Mouse (Mus musculus) spleen, postnatal 36 days (tissue): ENCODE data around the gene Prmt1.
A peak's percentile ranks its signal among the peaks of the same experiment; 100 is the strongest.

Source experiments
- DNase-seq, 2 experiments: peaks; one replicate each; pipeline ENCODE4 v3.0.0; 2022; ENCODE audit warnings: low spot score in 2 of 2, mixed read lengths in 1 of 2

Gene Prmt1

DNA sequence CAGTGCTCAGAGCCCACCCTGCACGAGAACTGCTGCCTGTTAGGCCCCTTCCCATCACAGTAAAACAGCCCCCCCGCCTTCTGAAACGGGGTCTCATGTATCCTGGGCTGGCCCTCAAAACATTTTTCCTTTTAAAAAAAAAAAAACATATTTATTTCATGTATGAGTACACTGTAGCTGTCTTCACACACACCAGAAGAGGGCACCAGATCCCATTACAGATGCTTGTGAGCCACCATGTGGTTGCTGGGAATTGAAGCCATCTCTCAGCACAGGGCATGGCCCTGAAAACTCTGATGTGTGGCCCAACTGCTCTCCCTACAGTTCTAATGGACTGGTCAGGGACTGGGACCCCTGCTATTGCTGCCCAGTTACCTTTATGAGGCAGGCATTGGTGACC is 8.1 kb downstream of the Prmt1 start:
- DNase-seq, result no peak

DNA sequence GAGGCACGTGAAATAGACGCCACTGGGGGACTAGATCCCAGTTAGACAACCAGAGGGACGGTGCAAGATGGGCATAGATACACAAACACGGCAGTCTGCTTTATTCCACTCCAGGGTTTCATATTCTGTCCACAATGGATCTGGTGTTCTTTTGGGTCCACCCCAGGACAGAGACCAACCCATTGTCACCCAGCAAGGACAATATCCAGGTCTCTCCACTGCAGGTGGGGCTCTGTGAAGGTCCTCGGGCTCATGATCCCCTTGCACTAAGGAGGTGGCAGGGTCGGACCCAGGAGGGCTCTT is 11.3 kb downstream of the Prmt1 start:
- DNase-seq, result no peak

DNA sequence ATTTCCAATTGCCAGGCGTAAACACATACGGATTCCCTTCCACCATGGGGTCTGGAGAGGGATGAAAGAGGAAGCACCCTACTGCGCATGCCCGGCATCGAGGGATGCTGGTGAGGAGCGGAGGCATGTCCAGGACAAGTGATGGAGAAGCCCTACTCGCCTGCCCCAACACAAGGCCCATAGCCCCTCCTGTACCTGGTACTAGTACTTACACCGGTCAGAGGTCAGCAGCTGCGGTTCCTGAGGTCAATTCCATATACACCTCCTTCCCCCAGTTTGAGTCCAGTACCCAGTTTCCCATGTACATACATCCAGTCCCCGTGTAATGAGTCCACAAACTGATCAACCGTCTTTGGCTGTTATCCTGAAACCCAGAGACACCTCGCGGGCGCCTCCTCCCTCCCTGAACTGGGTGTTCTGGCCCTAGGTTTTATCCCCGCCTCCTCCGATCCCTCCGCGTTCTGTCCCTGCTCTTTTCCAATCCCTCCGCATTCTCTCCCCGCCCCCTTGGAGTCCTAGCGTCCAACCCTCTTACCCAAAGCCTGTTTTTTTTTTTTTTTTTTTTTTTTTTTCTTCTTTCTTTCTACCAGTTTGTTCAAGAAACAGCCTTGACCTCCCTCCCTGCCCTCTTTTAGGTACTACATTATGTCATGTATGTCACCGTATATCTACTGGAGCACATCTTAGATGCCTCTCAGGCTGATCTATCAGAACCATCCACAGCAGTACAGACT is 11.8 kb downstream of the Prmt1 start, which contains the start of gene Cpt1c:
TSS of gene Cpt1c (minus strand) at position 469 of the 734 bp plus-strand sequence.
- peak; percentile 43 to 54 for DNase-seq

DNA sequence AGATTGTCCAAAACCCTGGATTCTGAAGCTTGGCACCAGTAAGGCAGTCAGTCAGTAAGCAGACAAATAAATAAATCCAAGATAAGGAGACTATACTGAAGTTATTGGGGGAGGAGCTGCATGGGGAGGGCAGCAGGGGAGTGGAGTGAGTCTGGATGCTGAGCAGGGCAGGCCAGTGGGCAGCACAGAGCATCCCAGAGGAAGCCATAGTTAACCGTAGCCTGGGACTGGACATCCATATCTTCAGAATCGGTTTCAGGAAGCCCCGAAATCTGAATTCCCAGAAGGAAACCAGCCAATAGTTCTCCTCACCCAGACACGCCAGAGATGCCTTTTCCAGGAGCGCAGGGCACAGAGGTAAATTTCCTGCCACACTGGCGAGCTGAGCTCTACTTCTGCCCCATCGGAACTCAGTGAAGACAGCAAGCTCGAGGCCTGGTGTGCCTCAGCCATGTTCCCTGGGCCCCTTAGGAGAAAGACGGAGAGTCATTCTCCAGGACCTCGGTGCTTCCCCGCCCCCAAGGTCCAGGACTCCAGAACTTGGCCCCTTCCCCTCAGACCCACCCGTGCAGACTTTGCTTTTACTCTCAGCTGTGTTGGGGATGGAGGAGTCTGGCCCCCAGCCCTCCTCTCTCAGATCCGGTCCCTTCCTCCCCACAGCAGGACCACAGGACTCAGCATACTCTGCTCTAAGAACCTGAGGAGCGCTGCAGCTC is 12.8 kb downstream of the Prmt1 start:
- no peak for DNase-seq

DNA sequence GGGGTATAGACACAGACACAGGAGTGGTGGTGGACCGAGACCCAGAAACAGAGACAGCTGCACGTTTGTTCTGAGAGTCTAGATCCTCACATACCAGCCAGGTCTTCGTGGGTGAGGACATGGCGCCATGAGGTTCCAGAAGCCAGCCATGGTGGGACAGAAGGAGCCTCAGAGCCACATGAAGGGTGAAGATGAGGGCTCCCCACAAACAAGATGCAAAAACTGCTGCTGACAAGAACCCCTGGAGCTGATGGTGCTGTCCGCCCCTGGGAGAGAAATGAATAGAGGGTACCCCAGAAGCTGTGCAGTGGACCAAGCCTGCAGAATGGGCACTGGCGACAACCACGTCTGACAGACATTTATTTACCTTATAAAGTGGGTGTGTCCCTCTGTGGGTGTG is 15.2 kb downstream of the Prmt1 start:
- DNase-seq, result no peak

DNA sequence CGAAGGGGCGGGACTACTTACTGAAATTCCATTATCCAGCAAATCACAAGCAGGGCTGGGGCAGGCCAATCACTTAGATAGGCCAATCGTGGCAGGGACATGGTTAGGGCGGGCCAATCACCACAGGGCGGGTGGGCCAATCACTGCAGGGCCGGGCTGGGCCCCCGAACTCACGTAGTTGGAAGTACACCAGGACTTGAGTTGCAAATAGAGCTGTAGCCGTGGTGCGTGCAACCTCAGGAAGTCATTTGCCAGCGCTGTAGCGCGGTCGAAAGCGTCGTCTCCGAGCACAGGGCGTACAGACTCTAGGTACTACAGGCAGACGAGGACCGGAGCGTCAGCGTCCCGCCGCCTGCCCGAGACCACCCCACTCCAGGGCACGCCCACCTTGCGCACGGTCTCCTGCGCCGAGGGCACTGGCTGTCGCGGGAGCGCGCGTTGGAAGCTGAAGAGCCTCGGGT is 16.1 kb downstream of the Prmt1 start:
- DNase-seq, result peak; percentile 74

DNA sequence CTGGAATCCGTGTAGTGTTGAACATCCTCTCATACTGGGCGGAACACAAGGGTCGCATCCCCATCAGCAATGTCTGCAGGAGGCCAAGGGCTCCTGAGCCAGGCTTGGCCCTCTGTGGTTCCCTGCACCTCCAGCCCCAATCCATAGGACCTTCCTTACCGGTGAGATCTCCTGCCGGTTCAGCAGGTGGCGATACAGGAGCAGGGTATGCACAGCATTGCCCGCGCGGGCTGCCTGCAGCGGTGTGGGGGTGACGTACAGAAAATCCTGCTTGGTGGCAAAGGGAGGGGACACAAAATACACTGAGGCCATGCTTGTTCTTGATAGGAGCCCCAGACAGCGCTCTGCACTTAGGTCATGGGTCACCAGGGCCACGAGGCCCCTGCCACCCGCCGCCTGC is 19.7 kb downstream of the Prmt1 start:
- no peak for DNase-seq

DNA sequence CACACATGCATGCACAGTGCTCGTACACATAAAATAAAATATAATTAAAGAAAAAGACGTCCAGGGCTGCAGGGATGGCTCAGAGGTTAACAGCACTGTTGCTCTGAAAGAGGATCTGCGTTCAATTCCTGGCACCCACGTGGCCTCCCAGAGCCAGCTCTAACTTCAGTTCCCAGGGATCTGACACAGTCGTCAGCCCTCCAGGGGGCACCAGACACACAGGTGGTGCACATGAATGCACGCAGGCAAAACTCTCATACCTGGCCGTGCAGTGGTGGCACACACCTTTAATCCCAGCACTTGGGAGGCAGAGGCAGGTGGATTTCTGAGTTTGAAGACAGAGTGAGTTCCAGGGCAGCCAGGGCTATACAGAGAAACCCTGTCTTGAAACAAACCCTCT is 20.4 kb downstream of the Prmt1 start:
- DNase-seq, result no peak

DNA sequence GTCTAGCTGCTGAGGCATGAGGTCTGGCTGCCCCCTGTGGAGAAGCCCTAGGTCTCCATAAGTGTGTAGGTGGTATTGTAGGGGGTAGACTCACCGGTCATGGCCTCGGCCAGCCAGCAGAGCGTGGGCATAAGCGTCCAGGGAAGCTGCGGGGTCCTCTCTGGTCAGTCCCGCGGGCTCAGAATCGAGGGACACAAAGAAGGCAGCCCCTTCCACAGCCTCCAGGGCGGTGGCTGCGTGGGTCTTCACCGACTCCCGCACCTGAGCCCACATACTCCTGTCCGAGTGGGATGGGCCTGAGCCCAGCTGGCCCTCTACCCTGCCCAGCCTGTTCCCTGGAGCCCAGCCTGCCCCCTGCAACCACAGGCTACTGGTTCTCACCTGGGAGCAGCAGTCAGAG is 21.4 kb downstream of the Prmt1 start:
- DNase-seq, result no peak

DNA sequence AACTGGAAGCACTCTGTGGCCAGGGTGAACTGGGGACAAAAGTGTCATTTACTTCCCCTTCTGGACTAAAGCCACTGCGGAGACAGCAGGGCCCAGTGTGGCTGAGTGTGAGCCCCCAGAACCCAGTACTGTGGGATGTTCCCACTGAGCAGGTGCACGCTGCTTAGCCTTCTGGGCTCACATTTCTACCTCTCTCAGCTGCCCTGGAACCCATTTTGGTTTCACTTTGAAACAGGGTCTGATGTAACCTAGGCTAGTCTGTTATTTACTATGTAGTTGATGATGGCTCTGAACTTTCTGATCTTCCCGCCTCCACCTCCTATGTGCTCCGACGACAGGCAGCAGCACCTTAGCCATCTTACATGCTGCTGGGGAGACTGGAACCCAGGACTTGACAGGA is 23.5 kb downstream of the Prmt1 start:
- no peak for DNase-seq

DNA sequence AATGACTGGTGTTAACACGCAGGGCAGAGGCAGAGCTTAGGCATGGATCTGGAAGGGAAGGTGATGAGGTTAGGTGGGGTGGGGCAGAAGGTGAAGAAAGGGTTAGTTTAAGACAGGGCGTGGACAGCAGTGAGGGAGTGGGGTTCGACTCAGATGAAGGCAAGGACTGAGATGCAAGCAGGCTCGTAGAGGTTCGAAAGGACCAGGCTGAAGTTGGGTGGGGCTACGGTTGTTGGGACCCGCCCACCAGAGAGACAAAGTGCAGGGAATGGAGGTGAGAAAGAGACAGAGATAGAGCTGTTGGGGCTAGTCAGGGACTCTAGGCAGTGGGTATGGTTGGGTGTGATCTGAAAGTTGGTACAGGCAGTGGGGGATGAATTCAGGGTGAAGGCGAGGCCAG is 24.0 kb downstream of the Prmt1 start:
- DNase-seq, result no peak

DNA sequence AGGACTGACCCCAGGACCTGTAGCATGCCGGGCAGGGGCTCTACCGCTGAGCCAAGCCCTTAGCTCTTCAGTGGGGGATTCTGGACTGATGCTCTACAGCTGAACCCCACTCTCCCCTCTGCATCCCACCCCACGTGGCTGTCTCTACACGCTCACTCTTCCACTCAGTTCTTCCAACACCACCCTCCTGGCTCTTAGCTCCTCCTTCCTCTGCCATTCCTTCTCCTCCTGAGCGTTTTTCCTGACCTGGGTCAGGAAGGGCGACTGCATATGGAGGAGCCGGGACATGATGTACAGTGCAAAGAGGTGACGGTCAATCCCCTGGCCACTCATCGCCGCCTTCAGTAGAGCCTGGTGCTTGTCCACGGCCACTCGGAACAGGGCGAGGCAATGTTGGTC is 25.9 kb downstream of the Prmt1 start:
- no peak for DNase-seq

DNA sequence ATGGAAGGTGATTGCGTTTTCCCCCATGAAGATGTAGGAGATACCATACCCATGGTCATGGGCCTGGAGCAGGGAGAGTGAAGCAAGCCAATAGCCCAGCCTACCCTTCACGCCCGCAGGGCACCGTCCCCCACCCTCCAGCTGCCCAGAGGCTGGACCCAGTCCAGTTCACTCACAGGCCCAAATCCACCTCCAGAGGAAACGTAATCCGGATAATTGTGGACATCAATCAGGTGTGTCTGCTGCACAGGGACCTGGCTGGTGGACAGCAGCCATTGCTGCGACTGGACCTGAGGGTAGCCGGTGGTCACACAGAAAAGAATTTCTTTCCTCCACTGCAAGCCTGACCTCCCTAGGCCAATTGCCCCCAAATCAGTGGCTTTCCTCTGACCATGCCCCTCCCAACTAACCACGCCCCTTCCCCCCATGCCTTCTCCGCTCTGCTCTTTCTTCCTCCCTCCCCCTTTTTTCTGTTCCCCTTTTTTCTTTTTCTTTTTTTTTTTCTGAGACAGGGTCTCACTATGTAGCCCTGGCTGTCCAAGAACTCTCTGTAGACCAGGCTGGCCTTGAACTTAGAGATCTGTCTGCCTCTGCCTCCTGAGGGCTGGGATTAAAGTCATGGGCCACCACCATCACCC is 26.4 kb downstream of the Prmt1 start:
- peak; percentile 74 to 75 for DNase-seq

DNA sequence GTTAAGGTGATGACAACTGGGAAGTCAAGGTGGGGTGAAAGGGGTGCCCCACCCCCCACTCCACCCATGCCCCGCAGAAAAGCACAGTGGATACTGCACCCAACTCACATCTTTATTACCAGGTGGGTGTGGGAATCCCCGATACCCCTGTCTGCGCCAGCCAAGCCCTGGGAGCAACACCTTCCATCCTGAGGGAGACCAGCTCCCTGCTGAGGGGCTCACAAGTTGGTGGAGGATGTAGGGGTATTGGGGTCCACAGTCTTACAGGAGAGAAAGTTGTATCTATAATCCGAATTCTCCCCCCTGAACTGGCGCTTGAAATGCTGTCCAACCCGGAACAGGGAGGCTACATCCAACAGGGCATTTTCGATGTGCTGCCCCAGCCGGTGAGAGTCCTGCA is 27.1 kb downstream of the Prmt1 start:
- DNase-seq, result no peak

DNA sequence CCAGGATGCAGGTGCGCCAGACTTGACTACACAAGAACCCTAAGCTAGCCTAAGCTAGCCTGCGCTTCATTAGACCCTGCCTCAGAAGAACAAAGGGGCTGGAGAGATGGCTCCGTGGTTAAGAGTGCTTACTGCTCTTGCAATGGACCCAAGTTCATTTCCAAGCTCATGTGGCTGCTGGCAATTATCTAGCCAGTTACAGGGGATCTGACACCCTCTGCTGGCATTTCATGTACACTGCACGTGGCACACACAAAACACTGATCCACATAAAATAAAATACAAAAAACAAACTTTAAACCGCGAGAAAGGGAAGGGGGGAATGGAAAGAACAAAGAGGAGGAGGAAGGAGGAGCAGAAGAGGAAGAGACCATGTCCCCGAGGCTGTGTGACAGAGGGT is 28.2 kb downstream of the Prmt1 start:
- DNase-seq, result no peak

DNA sequence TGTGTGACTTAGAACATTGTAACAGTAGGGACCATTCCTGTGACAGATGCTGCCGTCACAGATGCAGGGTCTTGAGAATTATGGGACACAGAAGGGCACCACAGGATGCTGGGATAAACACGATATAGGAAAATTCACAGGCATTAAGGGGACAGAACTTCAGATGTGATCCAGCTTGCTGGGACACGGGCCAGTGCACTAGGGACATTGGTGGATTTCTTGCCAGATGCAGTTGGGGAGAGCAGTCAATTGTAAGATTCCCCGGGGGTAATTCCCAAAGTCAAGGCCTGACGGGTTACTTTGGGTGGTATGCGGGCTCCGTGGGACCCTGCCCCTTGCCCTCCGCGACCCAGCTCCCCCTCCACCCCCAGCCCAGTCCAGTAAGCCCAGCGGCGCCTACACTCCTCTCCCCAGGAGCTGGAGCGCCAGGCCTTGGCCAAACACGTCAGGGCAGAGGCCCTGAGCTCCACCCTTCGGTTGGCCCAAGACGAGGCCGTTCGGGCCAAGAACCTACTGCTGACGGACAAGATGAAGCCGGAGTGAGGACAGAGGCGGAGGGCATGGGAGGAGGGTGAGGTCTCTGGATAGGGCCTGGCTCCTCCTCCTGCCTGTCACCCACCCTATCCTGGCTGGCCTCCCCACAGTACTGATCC is 29.1 kb downstream of the Prmt1 start:
- no peak for DNase-seq

DNA sequence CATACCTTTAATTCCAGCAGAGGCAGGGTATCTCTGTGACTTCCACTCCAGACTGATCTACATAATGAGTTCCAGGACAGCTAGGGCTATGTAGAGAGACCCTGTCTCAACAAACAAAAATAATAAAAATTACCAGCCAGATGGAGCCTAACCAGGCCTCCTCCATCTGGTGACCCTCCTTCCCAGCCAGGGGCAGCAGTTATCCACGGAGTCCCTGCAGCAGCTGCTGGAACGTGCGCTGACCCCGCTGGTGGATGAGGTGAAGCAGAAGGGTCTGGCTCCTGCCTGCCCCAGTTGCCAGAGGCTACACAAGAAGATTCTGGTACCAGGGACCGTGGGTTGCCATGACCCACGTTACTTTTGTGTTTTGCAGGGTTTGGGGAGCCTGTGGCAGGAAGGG is 30.1 kb downstream of the Prmt1 start:
- DNase-seq, result no peak

DNA sequence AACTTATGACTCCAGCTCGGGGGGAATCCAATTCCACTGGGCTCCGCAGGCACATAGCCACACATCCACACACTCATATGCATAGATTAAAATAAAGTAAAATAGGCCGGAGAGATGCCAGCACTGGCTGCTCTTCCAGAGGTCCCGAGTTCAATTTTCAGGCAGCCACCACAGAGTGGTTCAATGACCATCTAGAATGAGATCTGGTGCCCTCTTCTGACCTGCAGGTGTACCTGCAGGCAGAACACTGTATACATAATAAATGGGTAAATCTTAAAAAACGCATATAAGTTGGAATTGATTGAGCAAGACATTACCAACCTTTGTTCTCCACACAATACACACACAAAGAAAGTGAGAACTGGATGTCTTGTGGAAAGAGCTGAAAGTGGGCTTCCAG is 30.7 kb downstream of the Prmt1 start:
- no peak for DNase-seq

DNA sequence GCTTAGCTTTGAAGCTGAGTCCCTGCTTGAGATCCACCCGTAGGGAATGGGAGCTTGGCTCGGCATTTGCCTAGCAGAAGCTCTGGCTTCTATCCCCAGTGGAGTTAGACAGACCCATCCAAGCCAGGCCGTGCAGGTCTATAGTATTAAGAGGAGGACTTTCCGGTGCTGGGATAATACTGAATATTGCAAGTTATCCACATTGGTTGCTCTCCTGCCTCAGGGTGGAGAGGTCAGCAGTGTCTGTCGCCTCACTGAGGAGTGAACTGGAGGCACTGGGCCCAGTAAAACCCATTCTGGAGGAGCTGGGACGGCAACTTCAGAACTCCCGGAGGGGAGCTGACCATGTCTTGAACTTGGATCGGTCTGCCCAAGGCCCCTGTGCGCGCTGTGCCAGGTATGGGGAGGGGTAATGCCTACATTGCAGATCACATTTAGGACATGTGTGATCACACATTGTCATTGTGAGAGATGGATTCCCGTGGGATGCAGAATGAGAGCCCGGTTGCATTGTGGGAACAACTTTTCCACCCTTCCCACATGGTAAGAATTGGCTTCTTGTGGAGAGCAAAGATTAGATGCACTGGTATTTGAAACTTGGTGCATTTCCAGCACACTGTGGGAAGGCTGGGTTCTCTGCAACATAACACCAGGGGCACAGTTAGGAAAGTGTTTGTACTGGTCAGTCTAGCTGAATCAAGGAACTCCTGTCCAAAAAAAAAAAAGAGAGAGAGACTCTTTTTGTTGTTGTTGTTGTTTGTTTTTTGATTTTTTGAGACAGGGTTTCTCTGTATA is 32.1 kb downstream of the Prmt1 start:
- no peak for DNase-seq

DNA sequence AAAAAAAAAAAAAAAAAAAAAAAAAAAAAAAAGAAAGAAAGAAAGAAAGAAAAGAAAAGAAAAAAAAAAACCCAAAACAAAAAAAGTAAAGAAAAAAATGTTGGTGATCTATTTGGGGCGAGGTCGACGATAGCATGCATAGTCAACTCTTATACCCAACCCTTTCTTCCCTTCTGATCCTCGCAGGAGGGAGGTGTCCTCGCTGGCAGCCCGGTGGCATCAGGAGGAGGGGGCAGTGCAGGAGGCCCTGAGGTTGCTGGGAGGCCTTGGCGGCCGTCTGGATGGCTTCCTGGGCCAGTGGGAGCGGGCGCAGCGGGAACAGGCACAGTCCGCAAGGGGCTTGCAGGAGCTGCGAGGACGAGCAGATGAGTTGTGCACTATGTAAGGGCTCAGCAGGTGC is 32.8 kb downstream of the Prmt1 start:
- DNase-seq, result no peak

DNA sequence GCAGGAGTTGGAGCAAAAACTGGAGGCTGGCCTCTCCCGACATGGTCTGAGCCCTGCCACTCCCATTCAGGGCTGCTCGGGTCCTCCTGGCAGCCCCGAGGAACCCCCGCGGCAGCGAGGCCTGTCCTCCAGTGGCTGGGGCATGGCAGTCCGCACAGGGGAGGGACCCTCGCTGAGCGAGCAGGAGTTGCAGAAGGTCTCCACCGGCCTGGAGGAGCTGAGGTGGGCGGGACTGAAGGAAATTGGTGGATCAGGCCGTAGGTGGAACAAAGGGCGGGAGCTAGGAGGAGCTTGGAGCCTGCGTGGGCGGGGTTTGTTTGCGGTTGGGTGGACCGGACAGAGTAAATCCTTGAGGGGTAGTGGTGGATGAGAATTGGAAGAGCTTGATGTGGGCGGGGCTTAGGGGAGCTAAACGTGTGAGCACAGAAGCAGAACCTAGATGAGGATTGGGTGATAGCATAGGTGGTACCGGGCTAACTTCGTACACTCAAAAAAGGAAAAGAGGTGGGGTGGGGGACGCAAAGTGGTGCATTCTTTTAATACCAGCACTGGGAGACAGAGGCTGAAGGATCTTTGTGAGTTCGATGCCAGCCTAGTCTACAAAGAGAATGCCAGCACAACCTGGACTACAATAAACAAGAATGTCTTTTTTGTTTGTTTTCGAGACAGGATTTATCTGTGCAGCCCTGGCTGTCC is 33.6 kb downstream of the Prmt1 start:
- peak; percentile 74 to 80 for DNase-seq
